ENCODE assay signal across 8 mouse cellular contexts in genomic region chr4:62583265-62584092, GRCm38 (mm10). TPM values are rescaled to one million over a fixed set of nuclear protein-coding genes. Genes with fewer than 3 reads are reported as not detected.
DNase-seq lines count a peak whose midpoint lies in the region; ATAC-seq lines count a peak whose summit lies in the region.

No protein-coding gene starts in this region.

- H3K4me2 ChIP-seq in forebrain, embryonic 15.5 days (replicated peaks) = peak overlapping the region; percentile 73
- H3K4me2 ChIP-seq in hindbrain, embryonic 15.5 days = peak overlapping the region; percentile 98
- H3K4me2 ChIP-seq in limb, embryonic 11.5 days (ENCODE audit: low read depth, severe bottlenecking) = peak overlapping the region; percentile 66

- 1% methylated on average over 42 of the region's 42 CpGs for WGBS in forebrain, embryonic 15.5 days
- WGBS in hindbrain, embryonic 15.5 days = under 1% methylated on average over 41 of the region's 42 CpGs
- WGBS in limb, embryonic 11.5 days = 3% methylated on average over 42 of the region's 42 CpGs
- WGBS in midbrain, embryonic 10.5 days = 2% methylated on average over 42 of the region's 42 CpGs

- H3K27me3 ChIP-seq in forebrain, embryonic 15.5 days = no peaks in the 10 kb centered on the region
- H3K27me3 ChIP-seq in hindbrain, embryonic 15.5 days = no peaks in the 10 kb centered on the region
- H3K27me3 ChIP-seq in limb, embryonic 11.5 days (ENCODE audit: control insufficient read depth, insufficient read depth, low read length) = peaks cover 27% of the 10 kb centered on the region
- H3K27me3 ChIP-seq in midbrain, embryonic 10.5 days (ENCODE audit: low read depth, poor library complexity, severe bottlenecking) = peaks cover 41% of the 10 kb centered on the region

- peaks cover 8% of the 10 kb centered on the region for H3K4me1 ChIP-seq in brown adipose tissue, adult 24 weeks (ENCODE audit: control insufficient read depth, insufficient read depth, insufficient read length, low read length)
- peaks cover 51% of the 10 kb centered on the region for H3K4me1 ChIP-seq in forebrain, embryonic 15.5 days
- peaks cover 29% of the 10 kb centered on the region for H3K4me1 ChIP-seq in hindbrain, embryonic 15.5 days (replicated peaks)
- H3K4me1 ChIP-seq in limb, embryonic 11.5 days (ENCODE audit: control insufficient read depth, insufficient read depth, low read length) = peaks cover 4% of the 10 kb centered on the region; the same call in 1 of the 2 replicates
- peaks cover 34% of the 10 kb centered on the region for H3K4me1 ChIP-seq in midbrain, embryonic 10.5 days

- H3K4me3 ChIP-seq in brown adipose tissue, adult 24 weeks (ENCODE audit: insufficient read depth, low read depth, low read length) = peak overlapping the region; percentile 55
- peak overlapping the region; percentile 48 for H3K4me3 ChIP-seq in forebrain, embryonic 15.5 days
- H3K4me3 ChIP-seq in hindbrain, embryonic 15.5 days = peak overlapping the region; percentile 50
- H3K4me3 ChIP-seq in limb, embryonic 11.5 days (ENCODE audit: low read depth, low read length) = peak overlapping the region; percentile 34
- H3K4me3 ChIP-seq in midbrain, embryonic 10.5 days = peak overlapping the region; percentile 71

- H3K9ac ChIP-seq in forebrain, embryonic 15.5 days (replicated peaks) = peak overlapping the region; percentile 45
- H3K9ac ChIP-seq in hindbrain, embryonic 15.5 days = peak overlapping the region; percentile 55
- H3K9ac ChIP-seq in limb, embryonic 11.5 days (ENCODE audit: low read length) = no peak overlapping the region

- peak; percentile 96 for DNase-seq in heart, adult 11 months
- DNase-seq in heart, adult 9 months (ENCODE audit: low spot score in 2 of 2) = no peak
- DNase-seq in limb, embryonic 11.5 days (ENCODE audit: low spot score) = peak; percentile 55
- DNase-seq in midbrain, embryonic 10.5 days (ENCODE audit: low spot score) = peak; percentile 73
- DNase-seq in spleen, postnatal 36 days (ENCODE audit: low spot score in 2 of 2) = peak; percentile 61 to 63

- H3K27ac ChIP-seq in brown adipose tissue, adult 24 weeks (replicated peaks; ENCODE audit: low read depth, low read length) = no peak overlapping the region
- peak overlapping the region; percentile 84 for H3K27ac ChIP-seq in forebrain, embryonic 15.5 days (replicated peaks)
- peak overlapping the region; percentile 85 for H3K27ac ChIP-seq in hindbrain, embryonic 15.5 days (replicated peaks)
- H3K27ac ChIP-seq in limb, embryonic 11.5 days (replicated peaks; ENCODE audit: low read depth, low read length) = no peak overlapping the region
- peak overlapping the region; percentile 93 for H3K27ac ChIP-seq in midbrain, embryonic 10.5 days (replicated peaks)

- peak; percentile 78 for ATAC-seq in forebrain, embryonic 15.5 days (replicated peaks)
- ATAC-seq in hindbrain, embryonic 15.5 days (ENCODE audit: low FRiP score, low read depth) = peak; percentile 77
- ATAC-seq in limb, embryonic 11.5 days (ENCODE audit: insufficient number of reproducible peaks, low FRiP score, low TSS enrichment, low read depth) = no peak

- H3K9me3 ChIP-seq in forebrain, embryonic 15.5 days = no peaks in the 10 kb centered on the region
- no peaks in the 10 kb centered on the region for H3K9me3 ChIP-seq in hindbrain, embryonic 15.5 days
- no peaks in the 10 kb centered on the region for H3K9me3 ChIP-seq in limb, embryonic 11.5 days (ENCODE audit: control insufficient read depth, low read length)
- H3K9me3 ChIP-seq in midbrain, embryonic 10.5 days (replicated peaks) = no peaks in the 10 kb centered on the region

- no peaks in the 10 kb centered on the region for H3K36me3 ChIP-seq in forebrain, embryonic 15.5 days
- H3K36me3 ChIP-seq in hindbrain, embryonic 15.5 days = no peaks in the 10 kb centered on the region
- no peaks in the 10 kb centered on the region for H3K36me3 ChIP-seq in limb, embryonic 11.5 days (ENCODE audit: control insufficient read depth, insufficient read depth, low read length)
- H3K36me3 ChIP-seq in midbrain, embryonic 10.5 days = no peaks in the 10 kb centered on the region

RNA-seq across cellular contexts. Expression of gene Rgs3, which starts 23.8 kb away (rescaled TPM):
- polyA plus RNA-seq in brown adipose tissue, adult 24 weeks (2012; ENCODE audit: insufficient read depth, insufficient read length, missing spikeins) = 49.5 and 102 TPM in 2 replicates
- 46.7 and 53.4 TPM in 2 replicates for polyA plus RNA-seq in forebrain, embryonic 15.5 days (2015; fragmentation: Nextera tagmentation; extraction: Ambion mirVana)
- 63.5 and 69.3 TPM in 2 replicates for polyA plus RNA-seq in hindbrain, embryonic 15.5 days (2015; fragmentation: Nextera tagmentation; extraction: Ambion mirVana)
- 20.1 and 22.9 TPM in 2 replicates for polyA plus RNA-seq in limb, embryonic 11.5 days (2014; fragmentation: Nextera tagmentation; extraction: Ambion mirVana)
- polyA plus RNA-seq in midbrain, embryonic 10.5 days (2016; fragmentation: Nextera tagmentation; extraction: Ambion mirVana) = 29.4 and 41.1 TPM in 2 replicates

RNA-seq across cellular contexts. Expression of gene 4933430I17Rik, which starts 58.3 kb away (rescaled TPM):
- polyA plus RNA-seq in brown adipose tissue, adult 24 weeks (2012; ENCODE audit: insufficient read depth, insufficient read length, missing spikeins) = not detected in 2 replicates
- 0.60 and 0.79 TPM in 2 replicates for polyA plus RNA-seq in forebrain, embryonic 15.5 days (2015; fragmentation: Nextera tagmentation; extraction: Ambion mirVana)
- polyA plus RNA-seq in hindbrain, embryonic 15.5 days (2015; fragmentation: Nextera tagmentation; extraction: Ambion mirVana) = 0.63 and 0.65 TPM in 2 replicates
- 1.3 and 1.4 TPM in 2 replicates for polyA plus RNA-seq in limb, embryonic 11.5 days (2014; fragmentation: Nextera tagmentation; extraction: Ambion mirVana)
- 1.5 and 1.7 TPM in 2 replicates for polyA plus RNA-seq in midbrain, embryonic 10.5 days (2016; fragmentation: Nextera tagmentation; extraction: Ambion mirVana)

RNA-seq across cellular contexts. Expression of gene Pole3, which starts 58.6 kb away (rescaled TPM):
- 41.9 and 44.2 TPM in 2 replicates for polyA plus RNA-seq in brown adipose tissue, adult 24 weeks (2012; ENCODE audit: insufficient read depth, insufficient read length, missing spikeins)
- 83.9 and 88.4 TPM in 2 replicates for polyA plus RNA-seq in forebrain, embryonic 15.5 days (2015; fragmentation: Nextera tagmentation; extraction: Ambion mirVana)
- polyA plus RNA-seq in hindbrain, embryonic 15.5 days (2015; fragmentation: Nextera tagmentation; extraction: Ambion mirVana) = 62.8 and 65.3 TPM in 2 replicates
- 107 and 116 TPM in 2 replicates for polyA plus RNA-seq in limb, embryonic 11.5 days (2014; fragmentation: Nextera tagmentation; extraction: Ambion mirVana)
- polyA plus RNA-seq in midbrain, embryonic 10.5 days (2016; fragmentation: Nextera tagmentation; extraction: Ambion mirVana) = 140 and 142 TPM in 2 replicates

Comparison
In these comparisons a context has a peak if more than half of its experiments do, and no peak if none do; other contexts are left out.
1. DNase-seq: peak in heart, adult 11 months (single experiment), limb, embryonic 11.5 days (single experiment), midbrain, embryonic 10.5 days (single experiment) and spleen, postnatal 36 days (2 of 2); none in heart, adult 9 months (0 of 2).
2. H3K27ac ChIP-seq: peak in forebrain, embryonic 15.5 days (single experiment), hindbrain, embryonic 15.5 days (single experiment) and midbrain, embryonic 10.5 days (single experiment); none in brown adipose tissue, adult 24 weeks (single experiment) and limb, embryonic 11.5 days (single experiment).
3. Peak in every context shown above with its lines, with median percentiles within 50 percentile points of each other: H3K4me3 ChIP-seq and H3K4me2 ChIP-seq.